Mouse (Mus musculus) lung, adult 2 months (tissue): ENCODE data around the gene Ccl3.

ENCODE experiments used
- CTCF ChIP-seq: fragments of 200-500 bp; IDR thresholded peaks from 2 replicates; pipeline ENCODE4 v1.5.1; 2011; ENCODE audit warnings: mild to moderate bottlenecking, low read length, control low read depth; ENCODE audit not compliant: insufficient read depth
- POLR2A ChIP-seq: fragments of 200-500 bp; IDR thresholded peaks from 2 replicates; pipeline ENCODE4 v1.6.1; 2011; ENCODE audit warnings: low read depth, mild to moderate bottlenecking, control low read depth, low read length, borderline replicate concordance; ENCODE audit errors: extremely low read depth

DNA sequence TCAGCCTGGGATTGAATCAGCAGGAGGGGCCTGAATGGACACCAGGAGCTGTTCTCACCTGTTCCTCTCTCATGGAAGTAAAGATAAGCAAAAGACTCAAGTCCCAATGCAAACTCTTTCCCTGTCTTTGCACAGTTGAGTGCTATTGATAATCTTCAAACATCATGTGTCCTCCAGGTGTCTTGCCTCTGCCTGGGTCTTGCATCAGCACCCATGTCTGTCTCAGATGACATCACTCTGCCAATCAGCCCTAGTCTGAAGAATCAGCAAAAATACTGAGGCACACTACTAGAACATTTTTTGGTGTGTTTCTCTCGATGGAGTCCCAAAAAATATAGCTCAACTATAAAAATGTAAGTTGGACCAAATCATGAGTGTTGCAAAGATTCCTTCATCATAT is 42.9 kb upstream of the Ccl3 start:
- TF ChIP-seq CTCF (no peak), POLR2A (no peak)
